Mouse (Mus musculus) hindbrain, embryonic 10.5 days (tissue): ENCODE measurements around the gene Slc25a21. TPM values are rescaled to one million over a fixed set of nuclear protein-coding genes. Genes with fewer than 3 reads are reported as not detected.

Experiments used
- DNase-seq: peaks from one replicate; pipeline ENCODE4 v3.0.0-alpha.2; 2017; ENCODE audit warnings: low spot score
- H3K27ac ChIP-seq: fragments of 300-500 bp; sonication (generic); 2 replicates; pipeline ENCODE4 v1.5.1; 2016; ENCODE audit warnings: mild to moderate bottlenecking, moderate library complexity
- H3K27me3 ChIP-seq: fragments of 300-500 bp; sonication (generic); 2 replicates; pipeline ENCODE4 v1.6.1; 2016; ENCODE audit warnings: mild to moderate bottlenecking; ENCODE audit not compliant: poor library complexity, insufficient read depth, severe bottlenecking
- H3K36me3 ChIP-seq: fragments of 300-500 bp; sonication (generic); 2 replicates; pipeline ENCODE4 v1.6.1; 2016; ENCODE audit warnings: mild to moderate bottlenecking, moderate library complexity
- H3K4me1 ChIP-seq: fragments of 300-500 bp; sonication (generic); replicated peaks from 2 replicates; pipeline ENCODE4 v1.6.1; 2016; ENCODE audit warnings: mild to moderate bottlenecking
- H3K4me3 ChIP-seq: fragments of 300-500 bp; sonication (generic); 2 replicates; pipeline ENCODE4 v1.5.1; 2016; ENCODE audit warnings: mild to moderate bottlenecking, moderate library complexity
- H3K9me3 ChIP-seq: fragments of 300-500 bp; sonication (generic); 2 replicates; pipeline ENCODE4 v1.6.1; 2016; ENCODE audit warnings: mild to moderate bottlenecking, moderate library complexity
- WGBS: fragments of 180-500 bp; shearing (Covaris S2); methylation state at CpG from one replicate; pipeline ENCODE4 v1.1.7; 2016; 5-methylcytosine and 5-hydroxymethylcytosine counted together
- polyA plus RNA-seq: library from polyadenylated mRNA; unstranded; fragments of >200 nt; fragmentation: Nextera tagmentation; extraction: Ambion mirVana; gene quantifications from 2 replicates; pipeline ENCODE4 v1.2.1, GENCODE M21; 2016

Gene Slc25a21
- polyA plus RNA-seq, 1 experiment from 2014 or later = 1.3 TPM

DNA sequence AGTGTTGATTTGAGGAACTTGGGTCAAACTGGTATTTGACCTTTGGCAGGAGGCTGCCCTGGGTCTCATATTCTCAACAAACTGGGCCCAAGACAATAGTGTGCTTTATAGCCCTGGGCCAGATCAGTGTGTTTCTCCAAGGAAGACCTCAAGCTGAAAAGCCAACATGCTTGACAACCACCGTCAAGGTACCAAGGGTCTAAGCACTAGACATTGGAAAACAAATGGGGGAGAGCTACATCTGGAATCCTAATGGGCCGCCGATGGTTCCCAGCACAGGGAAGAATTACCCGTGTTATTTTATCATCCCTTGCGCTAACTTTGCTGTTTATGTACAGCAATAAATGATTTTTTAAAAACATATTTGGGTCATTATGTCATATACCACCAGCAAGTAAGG, 113.7 kb downstream of the Slc25a21 start:
- Histone ChIP-seq H3K36me3 (no peaks in the 10 kb centered on the region), H3K27ac (no peak overlapping the region), H3K9me3 (no peaks in the 10 kb centered on the region), H3K27me3 (no peaks in the 10 kb centered on the region), H3K4me3 (no peak overlapping the region), H3K4me1 (peaks cover 21% of the 10 kb centered on the region)
- 63% methylated on average over 5 of the region's 5 CpGs for WGBS
- peak; percentile 20 for DNase-seq

DNA sequence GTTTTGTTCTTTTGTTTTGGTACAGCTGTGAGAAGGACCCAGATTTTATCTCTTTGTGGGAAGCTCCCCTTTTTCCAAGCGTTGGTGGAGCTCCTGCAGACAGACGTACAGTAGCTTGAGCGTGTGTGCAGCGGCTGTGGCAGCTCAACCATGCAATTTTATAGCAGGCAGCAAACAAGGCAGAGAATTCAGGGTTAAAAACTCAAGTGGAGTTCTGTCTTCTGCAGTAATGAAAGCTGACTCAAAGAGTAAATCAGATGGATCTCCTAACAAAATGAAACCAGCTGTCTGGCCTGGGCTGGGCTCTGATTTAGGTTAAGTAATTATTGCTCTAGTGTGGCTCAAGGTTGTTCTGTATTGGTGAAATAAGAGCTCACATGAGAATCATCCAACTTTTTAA, 120.7 kb downstream of the Slc25a21 start:
- no peak overlapping the region for H3K27ac ChIP-seq
- H3K36me3 ChIP-seq = no peaks in the 10 kb centered on the region
- 71% methylated on average over 4 of the region's 4 CpGs for WGBS
- H3K27me3 ChIP-seq = no peaks in the 10 kb centered on the region
- no peak for DNase-seq
- no peak overlapping the region for H3K4me3 ChIP-seq
- H3K9me3 ChIP-seq = no peaks in the 10 kb centered on the region
- no peaks in the 10 kb centered on the region for H3K4me1 ChIP-seq

DNA sequence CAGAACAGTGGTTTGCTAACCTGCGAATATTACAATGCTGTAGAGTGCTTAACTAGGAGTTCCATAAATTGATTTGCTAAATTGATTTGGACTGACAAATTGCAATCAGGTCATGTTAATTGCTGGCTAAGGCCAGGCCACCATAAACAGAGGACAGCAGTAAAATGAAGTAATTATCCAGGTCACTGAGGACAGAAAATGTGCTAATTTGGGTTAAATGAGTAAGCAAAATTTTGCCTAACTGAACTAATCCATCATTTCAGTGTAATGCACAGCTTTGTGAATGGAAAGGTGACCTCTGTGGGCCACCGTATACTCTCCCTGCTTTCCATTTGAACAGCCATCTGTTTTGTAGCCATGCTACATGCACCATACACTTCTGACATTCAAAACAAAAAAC, 124.7 kb downstream of the Slc25a21 start:
- no peaks in the 10 kb centered on the region for H3K36me3 ChIP-seq
- WGBS = 81% methylated on average over 2 of the region's 2 CpGs
- no peak for DNase-seq
- H3K27ac ChIP-seq = no peak overlapping the region
- H3K4me3 ChIP-seq = no peak overlapping the region
- H3K9me3 ChIP-seq = no peaks in the 10 kb centered on the region
- H3K4me1 ChIP-seq = no peaks in the 10 kb centered on the region
- H3K27me3 ChIP-seq = no peaks in the 10 kb centered on the region

DNA sequence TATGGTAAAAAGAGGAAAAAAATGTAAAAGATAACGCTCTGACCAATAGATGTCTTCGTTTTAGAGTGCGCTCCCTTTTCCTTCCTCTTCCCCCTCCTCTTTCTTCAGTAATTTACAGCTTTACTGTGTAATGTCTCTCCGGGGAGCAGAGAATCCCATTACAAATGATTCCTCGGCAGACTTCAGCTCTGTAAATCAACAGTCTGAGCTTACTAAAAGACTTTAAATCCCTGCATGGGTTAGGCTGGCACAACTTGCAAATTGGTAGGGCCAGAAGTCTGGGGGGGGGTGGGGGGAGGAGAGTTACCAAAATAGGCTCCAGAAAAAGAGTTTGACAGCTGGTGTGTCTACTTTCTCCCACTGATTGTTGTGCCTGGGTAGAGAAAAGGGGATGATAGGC, 128.7 kb downstream of the Slc25a21 start:
- WGBS = 55% methylated on average over 5 of the region's 5 CpGs
- Histone ChIP-seq H3K4me1 (no peaks in the 10 kb centered on the region), H3K27ac (no peak overlapping the region), H3K4me3 (no peak overlapping the region), H3K27me3 (no peaks in the 10 kb centered on the region), H3K36me3 (no peaks in the 10 kb centered on the region), H3K9me3 (peaks cover 3% of the 10 kb centered on the region; the same call in 1 of the 2 replicates)
- no peak for DNase-seq

DNA sequence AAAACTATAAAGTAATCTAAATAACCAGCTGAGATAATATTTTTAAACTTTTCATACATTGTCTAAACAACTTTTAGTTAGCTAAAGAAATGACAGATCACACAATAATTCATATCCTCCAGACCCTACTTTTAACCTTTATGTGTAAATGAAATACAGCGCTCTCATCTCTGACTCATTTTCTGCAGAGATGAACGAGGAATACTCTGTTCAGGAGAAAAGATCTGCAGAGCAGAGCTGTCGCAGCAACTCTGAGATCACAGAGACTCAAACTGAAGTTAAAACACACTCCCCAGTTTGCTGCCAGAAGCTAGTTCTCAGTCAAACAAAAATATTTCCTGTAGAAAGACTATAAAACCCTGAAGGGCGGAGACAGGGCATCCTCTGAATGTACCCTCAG, 177.5 kb downstream of the Slc25a21 start:
- H3K4me3 ChIP-seq = no peak overlapping the region
- WGBS = 88% methylated on average over 4 of the region's 4 CpGs
- no peak overlapping the region for H3K27ac ChIP-seq
- no peak for DNase-seq
- no peaks in the 10 kb centered on the region for H3K36me3 ChIP-seq
- no peaks in the 10 kb centered on the region; the same call in 1 of the 2 replicates for H3K27me3 ChIP-seq
- no peaks in the 10 kb centered on the region for H3K4me1 ChIP-seq
- H3K9me3 ChIP-seq = no peaks in the 10 kb centered on the region

DNA sequence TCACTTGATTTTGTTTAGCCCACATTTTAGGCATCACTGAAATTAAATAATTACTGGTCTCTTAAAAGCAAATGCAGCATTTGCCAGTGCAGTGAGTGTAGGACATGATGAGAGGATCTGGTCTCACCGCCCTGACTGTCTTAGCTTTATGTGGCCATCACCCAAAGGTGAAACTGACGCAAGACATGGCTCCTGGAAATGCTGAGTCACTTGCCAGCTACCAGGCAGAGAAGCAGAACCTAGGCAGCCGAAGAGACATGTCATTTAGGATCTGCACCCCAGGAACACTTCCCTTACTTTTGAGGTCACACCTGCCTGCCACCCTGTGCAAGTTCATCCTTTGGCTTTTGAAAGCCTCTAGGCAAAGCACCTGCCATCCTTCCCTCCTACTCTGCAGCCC, 180.4 kb downstream of the Slc25a21 start:
- Histone ChIP-seq H3K27me3 (no peaks in the 10 kb centered on the region; the same call in 1 of the 2 replicates), H3K4me1 (no peaks in the 10 kb centered on the region), H3K27ac (no peak overlapping the region), H3K9me3 (no peaks in the 10 kb centered on the region), H3K4me3 (no peak overlapping the region), H3K36me3 (no peaks in the 10 kb centered on the region)
- DNase-seq = no peak
- 94% methylated on average over 3 of the region's 3 CpGs for WGBS

DNA sequence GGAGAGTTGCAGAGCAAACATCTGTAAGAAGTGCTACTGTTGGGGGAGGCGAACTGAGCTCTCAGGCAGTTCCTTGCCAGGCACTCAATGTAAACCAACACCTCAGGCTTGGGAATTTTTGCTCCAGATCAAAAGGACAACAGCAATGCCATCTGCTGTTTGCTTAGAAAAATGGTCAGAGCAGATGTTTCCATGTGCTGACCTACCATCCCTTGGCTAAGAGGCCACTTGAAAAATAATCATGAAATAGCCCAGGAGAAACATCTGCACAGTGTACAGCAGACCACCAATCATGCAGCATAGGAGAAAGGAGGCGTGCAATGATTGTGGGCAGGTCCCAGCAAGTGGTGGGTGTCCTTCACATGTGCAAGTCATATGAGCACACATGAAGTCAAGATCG, 180.9 kb downstream of the Slc25a21 start:
- Histone ChIP-seq H3K4me1 (no peaks in the 10 kb centered on the region), H3K36me3 (no peaks in the 10 kb centered on the region), H3K27ac (no peak overlapping the region), H3K9me3 (no peaks in the 10 kb centered on the region), H3K27me3 (no peaks in the 10 kb centered on the region; the same call in 1 of the 2 replicates), H3K4me3 (no peak overlapping the region)
- peak; percentile 7 for DNase-seq
- WGBS = 77% methylated on average over 3 of the region's 3 CpGs

DNA sequence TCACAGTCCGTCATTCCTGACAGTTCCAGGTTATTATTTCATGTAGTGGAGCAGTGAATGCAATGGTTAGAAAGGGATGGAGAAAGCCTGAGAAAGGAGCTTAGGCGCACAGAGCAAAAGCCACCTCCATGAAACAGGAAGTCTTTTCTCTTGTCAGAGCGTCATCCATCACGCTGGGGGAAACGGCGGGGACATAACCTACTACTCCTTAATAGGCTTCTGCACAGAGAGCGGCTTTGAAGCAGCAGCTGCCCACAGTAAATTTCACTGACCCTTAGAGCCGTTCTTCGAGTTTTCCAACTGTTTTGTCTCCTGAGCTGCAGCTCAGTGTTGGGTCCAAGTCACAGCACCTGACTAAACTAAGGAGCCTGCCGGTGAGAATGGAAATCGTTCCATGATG, 188.3 kb downstream of the Slc25a21 start:
- H3K36me3 ChIP-seq = no peaks in the 10 kb centered on the region
- H3K4me3 ChIP-seq = no peak overlapping the region
- H3K9me3 ChIP-seq = no peaks in the 10 kb centered on the region
- peaks cover 8% of the 10 kb centered on the region; the same call in 1 of the 2 replicates for H3K4me1 ChIP-seq
- H3K27ac ChIP-seq = no peak overlapping the region
- DNase-seq = no peak
- 55% methylated on average over 11 of the region's 11 CpGs for WGBS
- H3K27me3 ChIP-seq = no peaks in the 10 kb centered on the region

DNA sequence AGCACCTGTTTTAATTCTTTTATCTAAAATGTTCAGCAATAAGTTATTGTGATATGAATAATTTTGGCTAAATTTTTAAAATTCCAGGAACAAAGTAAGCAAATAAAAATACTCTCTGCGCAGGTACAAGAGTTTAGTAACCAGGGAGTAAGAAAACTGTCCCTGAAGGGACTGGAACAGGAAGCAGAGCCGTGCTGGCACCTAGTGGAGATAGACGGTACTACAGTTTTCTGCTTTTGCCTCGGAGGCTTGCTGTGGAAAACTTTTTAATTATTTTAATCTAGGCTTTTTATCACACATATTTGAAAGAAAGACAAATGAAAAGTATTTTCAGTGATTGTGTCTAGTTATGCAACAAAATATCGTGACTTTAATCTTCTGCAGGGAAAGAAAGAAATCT, 211.2 kb downstream of the Slc25a21 start:
- 0 out of 2 replicates have a peak, but pooled peaks cover 5% of the 10 kb centered on the region for H3K4me1 ChIP-seq
- 11% methylated on average over 5 of the region's 5 CpGs for WGBS

DNA sequence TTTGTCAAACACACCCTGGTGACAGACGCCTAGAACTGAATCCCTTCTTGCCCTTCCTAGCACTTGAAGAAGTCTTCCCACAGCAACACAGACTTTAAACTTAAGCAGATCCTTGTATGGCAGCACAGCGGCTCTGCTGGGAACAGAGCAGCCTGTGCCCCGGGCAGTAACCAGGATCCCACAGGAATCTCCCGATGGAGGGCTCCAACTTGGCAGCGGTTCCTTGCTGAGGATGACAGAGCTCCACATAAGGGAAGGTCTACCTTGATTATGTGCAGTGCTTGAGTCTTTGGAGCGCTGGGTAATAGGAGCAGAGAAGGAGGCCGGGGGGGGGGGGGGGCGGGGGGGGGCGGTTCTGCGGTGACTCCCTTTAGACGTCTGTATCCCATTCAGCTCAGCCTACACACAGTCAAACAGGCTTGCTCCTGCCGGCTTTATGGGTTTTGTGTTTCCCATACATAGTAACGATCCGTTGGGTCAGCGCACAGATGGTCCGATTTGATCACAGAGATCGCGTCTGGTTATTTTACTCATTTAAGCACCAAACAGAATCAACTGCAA, 215.1 kb downstream of the Slc25a21 start:
- 72% methylated on average over 18 of the region's 18 CpGs for WGBS
- no peak overlapping the region for H3K4me3 ChIP-seq

More for the DNA sequence above, 211.2 kb downstream of the Slc25a21 start:
- no peaks in the 10 kb centered on the region for H3K9me3 ChIP-seq
- H3K27ac ChIP-seq = no peak overlapping the region
- no peaks in the 10 kb centered on the region for H3K36me3 ChIP-seq
- no peak overlapping the region for H3K4me3 ChIP-seq
- peaks cover 34% of the 10 kb centered on the region for H3K27me3 ChIP-seq
- DNase-seq = peak; percentile 47

DNA sequence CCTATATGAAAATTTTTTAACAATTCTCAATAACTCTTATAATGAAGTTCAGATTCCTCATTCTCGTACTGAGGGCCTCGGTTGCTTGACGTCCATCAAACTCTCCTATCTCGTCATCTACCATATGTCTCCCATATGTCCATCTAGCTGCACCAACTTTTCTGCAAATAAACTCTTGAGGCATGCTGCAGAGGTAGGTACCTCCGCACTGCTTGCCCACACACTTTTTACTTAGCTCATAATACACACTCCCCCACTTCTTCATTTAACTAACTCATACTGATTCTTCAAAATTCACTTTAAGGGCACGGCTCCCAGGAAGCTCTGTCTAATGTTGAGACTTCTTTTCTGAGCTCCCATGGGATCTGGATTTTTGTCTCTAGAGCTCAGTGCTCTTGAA, 222.0 kb downstream of the Slc25a21 start:
- 88% methylated on average over 6 of the region's 6 CpGs for WGBS
- no peak overlapping the region for H3K4me3 ChIP-seq
- H3K36me3 ChIP-seq = no peaks in the 10 kb centered on the region

More for the DNA sequence above, 215.1 kb downstream of the Slc25a21 start:
- no peaks in the 10 kb centered on the region for H3K36me3 ChIP-seq
- H3K4me1 ChIP-seq = 0 out of 2 replicates have a peak, but pooled peaks cover 5% of the 10 kb centered on the region
- H3K9me3 ChIP-seq = no peaks in the 10 kb centered on the region
- H3K27ac ChIP-seq = no peak overlapping the region
- no peak for DNase-seq
- peaks cover 26% of the 10 kb centered on the region for H3K27me3 ChIP-seq

DNA sequence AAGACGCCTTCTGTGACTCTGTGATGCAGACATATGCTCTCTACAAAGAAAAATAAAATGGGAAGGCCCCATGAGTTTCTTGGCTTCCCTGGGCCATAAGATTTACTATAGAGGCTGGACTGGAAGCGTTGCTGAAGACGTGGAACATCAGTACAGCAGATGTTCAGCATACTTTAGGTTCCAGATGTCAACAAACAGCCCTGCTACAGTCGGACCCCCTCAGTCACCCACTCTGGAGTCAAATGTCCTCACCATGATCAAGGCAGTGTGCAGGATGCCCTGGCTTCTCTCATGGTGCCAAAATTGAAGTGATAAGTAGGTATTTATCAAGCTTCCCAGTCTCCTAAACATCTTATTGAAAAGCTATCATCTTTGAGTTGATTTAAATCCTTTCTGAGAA, 234.0 kb downstream of the Slc25a21 start:
- no peak overlapping the region for H3K4me3 ChIP-seq
- peaks cover 13% of the 10 kb centered on the region for H3K4me1 ChIP-seq
- no peak overlapping the region for H3K27ac ChIP-seq
- WGBS = 60% methylated on average over 4 of the region's 4 CpGs
- H3K9me3 ChIP-seq = peaks cover 3% of the 10 kb centered on the region; the same call in 1 of the 2 replicates
- no peak for DNase-seq
- peaks cover 37% of the 10 kb centered on the region for H3K27me3 ChIP-seq
- H3K36me3 ChIP-seq = no peaks in the 10 kb centered on the region

More for the DNA sequence above, 222.0 kb downstream of the Slc25a21 start:
- H3K27ac ChIP-seq = no peak overlapping the region
- H3K4me1 ChIP-seq = no peaks in the 10 kb centered on the region
- no peaks in the 10 kb centered on the region; the same call in 1 of the 2 replicates for H3K27me3 ChIP-seq
- no peaks in the 10 kb centered on the region for H3K9me3 ChIP-seq
- DNase-seq = no peak

DNA sequence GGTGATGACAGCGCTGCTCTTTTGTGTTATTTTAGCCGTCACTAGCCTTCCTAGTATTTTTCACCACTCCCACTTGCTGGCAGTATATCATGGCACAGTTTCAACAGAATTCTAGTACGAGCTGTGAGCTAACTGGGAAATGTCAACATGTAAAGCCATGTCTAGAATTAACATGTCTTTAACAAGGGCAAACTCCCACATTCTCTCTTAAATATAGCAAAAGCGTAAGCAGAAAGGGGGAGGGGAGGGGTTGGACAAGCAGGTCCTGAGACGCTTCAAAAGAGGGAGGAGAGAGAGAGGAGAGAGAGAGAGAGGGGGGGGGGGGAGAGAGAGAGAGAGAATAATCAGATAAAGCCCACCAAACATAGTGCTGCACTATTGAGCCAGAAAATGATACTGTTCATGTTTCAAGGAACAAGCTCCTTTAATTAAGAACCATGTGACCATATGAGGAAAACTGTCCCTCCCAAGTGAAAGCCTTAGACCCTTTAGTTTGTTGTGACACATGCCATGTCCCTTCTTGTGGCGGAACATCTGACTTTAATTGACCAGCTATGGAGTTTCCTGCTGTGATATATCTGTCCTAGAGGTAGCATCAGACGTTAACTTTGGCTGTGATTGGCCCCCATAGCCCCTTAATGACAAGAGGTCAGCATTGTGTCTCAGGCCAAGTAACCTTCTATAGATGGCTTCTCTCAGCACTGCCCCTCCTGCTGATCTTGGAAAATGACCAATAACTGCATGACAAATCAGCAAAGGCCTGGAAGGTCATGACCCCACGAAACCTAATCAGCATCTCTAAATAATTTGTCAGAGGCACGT, 237.8 kb downstream of the Slc25a21 start:
- no peaks in the 10 kb centered on the region for H3K9me3 ChIP-seq
- WGBS = 10% methylated on average over 9 of the region's 9 CpGs
- peaks cover 72% of the 10 kb centered on the region for H3K27me3 ChIP-seq
- H3K27ac ChIP-seq = no peak overlapping the region
- H3K4me1 ChIP-seq = peaks cover 13% of the 10 kb centered on the region
- peak; percentile 47 for DNase-seq
- H3K4me3 ChIP-seq = no peak overlapping the region
- no peaks in the 10 kb centered on the region for H3K36me3 ChIP-seq
